Mouse (Mus musculus): ENCODE data around the gene Wtip.

DNA sequence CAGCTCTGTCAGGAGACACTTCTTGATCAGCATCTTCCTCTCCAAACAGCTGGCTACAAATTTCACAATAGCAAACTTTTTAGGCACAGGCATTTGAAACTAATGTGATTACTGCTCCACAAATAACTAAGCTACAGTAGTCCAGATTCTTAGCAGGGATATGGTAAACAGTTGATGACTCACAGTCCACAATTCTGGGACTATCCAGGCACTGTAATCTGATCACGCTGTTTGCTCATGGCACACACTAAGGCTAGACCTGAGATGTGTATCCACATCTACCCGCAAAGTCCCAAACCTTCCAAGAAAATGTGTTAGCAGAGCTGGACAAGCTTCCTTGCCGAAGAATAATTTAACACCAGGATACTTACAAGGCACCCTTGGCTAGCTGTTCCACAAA is 24.9 kb upstream of the Wtip start:
- TF ChIP-seq CTCF (IDR thresholded peaks at IDR 0.05; ENCODE audit: borderline replicate concordance, extremely low read depth, insufficient read depth, insufficient read length) (no peak), POLR2A (IDR thresholded peaks at IDR 0.05; ENCODE audit: borderline replicate concordance, extremely low read depth, insufficient read depth, insufficient read length, poor library complexity, severe bottlenecking) (no peak)

Measured in brain, embryonic 14.5 days (tissue).